13 mouse cellular contexts compared by ENCODE assay signal in genomic region chr2:177079866-177080265, GRCm38 (mm10). TPM values are rescaled to one million over a fixed set of nuclear protein-coding genes. Genes with fewer than 3 reads are reported as not detected.
A peak's percentile ranks its signal among the peaks of the same experiment; 100 is the strongest.
DNase-seq lines count a peak whose midpoint lies in the region; ATAC-seq and TF ChIP-seq lines count a peak whose summit lies in the region.
"Not testable (repeated sequence)": the region's sequence is repeated elsewhere in the genome, so short reads cannot be mapped to it uniquely, and the experiment has no call there.
"Had no signal": no experiment of that assay in that cellular context is flagged by ENCODE, and none has a peak within 500 bp of the region (broad histone marks: within the 10 kb centered on the region; RNA-seq: fewer than 3 reads in every experiment).

No protein-coding gene starts in this region.

- not testable (repeated sequence) for TF ChIP-seq EP300 in ES-Bruce4 (IDR thresholded peaks at IDR 0.05; ENCODE audit: insufficient read depth, low read depth, low read length)

- 74% methylated on average over 1 of the region's 1 CpGs for WGBS in forebrain, embryonic 11.5 days

- TF ChIP-seq POLR2A in ES-Bruce4 (IDR thresholded peaks at IDR 0.05; ENCODE audit: insufficient read depth, low read length): not testable (repeated sequence)

- in situ Hi-C loops in ES-E14 (cut with MboI; ENCODE audit: low sequenced_read_pairs in 2 of 2, unreplicated experiment in 2 of 2): not testable (repeated sequence)

- H3K9me3 ChIP-seq in E14TG2a.4 (ENCODE audit: low read length); ES-Bruce4 (replicated peaks; ENCODE audit: control insufficient read depth, insufficient read depth, low read length, poor library complexity, severe bottlenecking); ES-E14 (ENCODE audit: control insufficient read depth, insufficient read depth, low read depth, low read length); forebrain, embryonic 11.5 days (ENCODE audit: control insufficient read depth, low read length): not testable (repeated sequence)

- not testable (repeated sequence) for H3K4me2 ChIP-seq in forebrain, embryonic 11.5 days (ENCODE audit: low read depth, low read length, severe bottlenecking)

- H3K4me3 ChIP-seq in E14TG2a.4 (replicated peaks; ENCODE audit: low read length) (peak overlapping the region; percentile 80), ES-Bruce4 (ENCODE audit: low read depth, low read length) (peak overlapping the region; percentile 72), ES-E14 (ENCODE audit: insufficient read depth in 1 of 2, low read depth in 1 of 2, low read length in 2 of 2, poor library complexity in 1 of 2, severe bottlenecking in 1 of 2) (peak overlapping the region; percentile 52 to 55)
- H3K4me3 ChIP-seq in forebrain, embryonic 11.5 days (ENCODE audit: low read depth, low read length): not testable (repeated sequence)

- TF ChIP-seq CTCF in E14TG2a.4 (conservative IDR thresholded peaks at IDR 0.05; ENCODE audit: low read length); ES-Bruce4 (IDR thresholded peaks at IDR 0.05; ENCODE audit: low read depth, low read length): not testable (repeated sequence)

- H3K4me1 ChIP-seq in E14TG2a.4 (replicated peaks; ENCODE audit: low read depth, low read length): peaks cover 31% of the 10 kb centered on the region
- not testable (repeated sequence) for H3K4me1 ChIP-seq in ES-Bruce4 (ENCODE audit: control insufficient read depth, insufficient read depth, low read length); ES-E14 (ENCODE audit: control insufficient read depth in 2 of 2, insufficient read depth in 2 of 2, low read length in 2 of 2, poor library complexity in 1 of 2); forebrain, embryonic 11.5 days (replicated peaks; ENCODE audit: control insufficient read depth, insufficient read depth, low read length)

- not testable (repeated sequence) for H3K9ac ChIP-seq in ES-Bruce4 (ENCODE audit: low read depth, poor library complexity, severe bottlenecking); forebrain, embryonic 11.5 days (ENCODE audit: low read length)
- H3K9ac ChIP-seq in ES-E14 (ENCODE audit: insufficient read depth, low read depth, low read length, poor library complexity, severe bottlenecking): peak overlapping the region; percentile 44; the same call in 1 of the 2 replicates

- ATAC-seq in forebrain, embryonic 11.5 days (replicated peaks; ENCODE audit: low FRiP score): not testable (repeated sequence)

- not testable (repeated sequence) for H3K27me3 ChIP-seq in E14TG2a.4 (ENCODE audit: insufficient read depth, low read length); ES-Bruce4 (ENCODE audit: control insufficient read depth, insufficient read depth, low read length, poor library complexity, severe bottlenecking); forebrain, embryonic 11.5 days (ENCODE audit: control insufficient read depth, insufficient read depth, low read length)

- DNase-seq in 3134 (ENCODE audit: extremely low read depth, insufficient read length, low spot score): peak; percentile 71
- peak; percentile 94 for DNase-seq in ES-CJ7 (ENCODE audit: low read depth, low spot score)
- DNase-seq in ES-E14 (ENCODE audit: low read depth, low spot score): peak; percentile 65
- DNase-seq in R1 (ENCODE audit: low read depth, low spot score): peak; percentile 99
- peak; percentile 95 for DNase-seq in ZHBTc4 (ENCODE audit: low read depth, low spot score)
- peak; percentile 13 for DNase-seq in forebrain, embryonic 11.5 days (ENCODE audit: low spot score)

- H3K27ac ChIP-seq in ES-Bruce4 (ENCODE audit: insufficient read depth, low read length) (peak overlapping the region; percentile 97), ES-E14 (ENCODE audit: insufficient read depth, low read depth, low read length, poor library complexity, severe bottlenecking) (peak overlapping the region; percentile 86)
- H3K27ac ChIP-seq in forebrain, embryonic 11.5 days (ENCODE audit: low read depth, low read length): not testable (repeated sequence)

- H3K36me3 ChIP-seq in E14TG2a.4 (ENCODE audit: insufficient read depth, low read length): peaks cover 30% of the 10 kb centered on the region
- not testable (repeated sequence) for H3K36me3 ChIP-seq in ES-Bruce4 (ENCODE audit: control insufficient read depth, insufficient read depth, low read length, poor library complexity, severe bottlenecking); ES-E14 (ENCODE audit: control insufficient read depth, insufficient read depth, low read length, poor library complexity, severe bottlenecking); forebrain, embryonic 11.5 days (ENCODE audit: control insufficient read depth, insufficient read depth, low read length)

RNA-seq across cellular contexts. Expression of gene Gm14401, which starts 5.7 kb away (rescaled TPM):
- 21.7 and 24.2 TPM in 2 replicates for polyA plus RNA-seq in ES-Bruce4 (2011; ENCODE audit: insufficient read depth, insufficient read length, low read depth, missing spikeins)
- 54.3 and 56.1 TPM in 2 replicates for total RNA-seq in ES-E14 (2012; rRNA removed)
- not detected in 2 replicates for polyA plus RNA-seq in forebrain, embryonic 11.5 days (2014; fragmentation: Nextera tagmentation; extraction: Ambion mirVana)
- polyA plus RNA-seq: activated CD4-positive, CD25-positive, alpha-beta regulatory T cell, adult 4 months; adrenal gland, adult 2 months; brain, embryonic 14.5 days; CD4-positive, CD25-positive, alpha-beta regulatory T cell, adult 4 months; cerebellum, adult 2 months had no signal

Comparison
In these comparisons a context has a peak if more than half of its experiments do, and no peak if none do; other contexts are left out.
1. DNase-seq: peak in every context shown above with its lines; median percentile 99 in R1; 95 in ZHBTc4; 94 in ES-CJ7; 71 in 3134; 65 in ES-E14; 13 in forebrain, embryonic 11.5 days.
2. RNA of gene Gm14401, which starts 5.7 kb away (polyA plus RNA-seq): 21.7 to 24.2 TPM in ES-Bruce4; not detected in forebrain, embryonic 11.5 days; every median in the first group is over 10 times any median in the second.